ENCODE assay signal across 16 mouse cellular contexts in genomic region chr13:100871445-100872171, GRCm38 (mm10). TPM values are rescaled to one million over a fixed set of nuclear protein-coding genes. Genes with fewer than 3 reads are reported as not detected.
DNase-seq lines count a peak whose midpoint lies in the region; ATAC-seq and TF ChIP-seq lines count a peak whose summit lies in the region.
"Had no signal": no experiment of that assay in that cellular context is flagged by ENCODE, and none has a peak within 500 bp of the region (broad histone marks: within the 10 kb centered on the region; RNA-seq: fewer than 3 reads in every experiment).

No protein-coding gene starts in this region.

- TF ChIP-seq CTCF in olfactory bulb, adult 2 months (IDR thresholded peaks at IDR 0.05; ENCODE audit: insufficient read depth, low read depth, low read length): no peak

- peak; percentile 59 for ATAC-seq in midbrain, embryonic 13.5 days
- no peak for ATAC-seq in midbrain, embryonic 11.5 days (ENCODE audit: low FRiP score)
- peak; percentile 68 for ATAC-seq in forebrain, embryonic 13.5 days
- ATAC-seq in hindbrain, embryonic 14.5 days (ENCODE audit: low FRiP score): no peak
- no peak for ATAC-seq in kidney, embryonic 14.5 days (ENCODE audit: low FRiP score, low TSS enrichment)
- ATAC-seq: activated CD4-positive, CD25-positive, alpha-beta regulatory T cell, adult 4 months had no signal

- H3K4me3 ChIP-seq in midbrain, embryonic 13.5 days (replicated peaks): no peak overlapping the region
- H3K4me3 ChIP-seq in midbrain, embryonic 11.5 days (ENCODE audit: low read depth, low read length): no peak overlapping the region
- no peak overlapping the region for H3K4me3 ChIP-seq in forebrain, embryonic 13.5 days
- no peak overlapping the region for H3K4me3 ChIP-seq in hindbrain, embryonic 14.5 days (replicated peaks; ENCODE audit: low read length)
- no peak overlapping the region for H3K4me3 ChIP-seq in olfactory bulb, adult 2 months (ENCODE audit: insufficient read depth, low read depth, low read length)
- H3K4me3 ChIP-seq in kidney, embryonic 14.5 days (ENCODE audit: low read length): no peak overlapping the region
- H3K4me3 ChIP-seq: limb, embryonic 15.5 days; stomach, embryonic 15.5 days had no signal

- H3K36me3 ChIP-seq in midbrain, embryonic 13.5 days: no peaks in the 10 kb centered on the region
- no peaks in the 10 kb centered on the region for H3K36me3 ChIP-seq in midbrain, embryonic 11.5 days (ENCODE audit: control insufficient read depth, insufficient read depth, low read length)
- no peaks in the 10 kb centered on the region for H3K36me3 ChIP-seq in forebrain, embryonic 13.5 days (ENCODE audit: poor library complexity, severe bottlenecking)
- H3K36me3 ChIP-seq in hindbrain, embryonic 14.5 days (replicated peaks; ENCODE audit: control insufficient read depth, insufficient read depth): no peaks in the 10 kb centered on the region
- no peaks in the 10 kb centered on the region for H3K36me3 ChIP-seq in kidney, embryonic 14.5 days (ENCODE audit: control insufficient read depth, insufficient read depth, low read length)
- H3K36me3 ChIP-seq: limb, embryonic 15.5 days; stomach, embryonic 15.5 days had no signal

- TF ChIP-seq POLR2A in olfactory bulb, adult 2 months (IDR thresholded peaks at IDR 0.05; ENCODE audit: insufficient read depth, low read depth, low read length): no peak

- no peak for DNase-seq in midbrain, embryonic 11.5 days (ENCODE audit: low spot score, missing footprints)
- DNase-seq in hindbrain, embryonic 14.5 days (ENCODE audit: low spot score): peak; percentile 51
- DNase-seq in cerebellum, postnatal 36 days: no peak
- no peak for DNase-seq in heart, adult 8-10 months (ENCODE audit: low spot score)
- DNase-seq: adrenal gland, postnatal 36 days; gastrocnemius, postnatal 14 days; lung, adult 2 months; thymus, postnatal 4 days had no signal

- no peaks in the 10 kb centered on the region for H3K27me3 ChIP-seq in midbrain, embryonic 13.5 days
- no peaks in the 10 kb centered on the region for H3K27me3 ChIP-seq in midbrain, embryonic 11.5 days (ENCODE audit: control insufficient read depth, insufficient read depth, low read length)
- no peaks in the 10 kb centered on the region for H3K27me3 ChIP-seq in forebrain, embryonic 13.5 days
- H3K27me3 ChIP-seq in hindbrain, embryonic 14.5 days (ENCODE audit: control insufficient read depth, insufficient read depth, low read length): no peaks in the 10 kb centered on the region
- no peaks in the 10 kb centered on the region for H3K27me3 ChIP-seq in kidney, embryonic 14.5 days (ENCODE audit: control insufficient read depth, insufficient read depth, low read length)
- H3K27me3 ChIP-seq: limb, embryonic 15.5 days; stomach, embryonic 15.5 days had no signal

- peak overlapping the region; percentile 51; the same call in 1 of the 2 replicates for H3K27ac ChIP-seq in midbrain, embryonic 13.5 days
- H3K27ac ChIP-seq in midbrain, embryonic 11.5 days (ENCODE audit: low read depth, low read length): no peak overlapping the region
- peak overlapping the region; percentile 4 for H3K27ac ChIP-seq in forebrain, embryonic 13.5 days
- H3K27ac ChIP-seq in hindbrain, embryonic 14.5 days: peak overlapping the region; percentile 28
- peak overlapping the region; percentile 2; the same call in 1 of the 2 replicates for H3K27ac ChIP-seq in olfactory bulb, adult 2 months (ENCODE audit: insufficient read depth, low read depth, low read length)
- H3K27ac ChIP-seq in kidney, embryonic 14.5 days (ENCODE audit: low read depth, low read length): no peak overlapping the region
- H3K27ac ChIP-seq: kidney, postnatal 0 days; limb, embryonic 15.5 days; stomach, embryonic 15.5 days had no signal

- 43% methylated on average over 11 of the region's 11 CpGs for WGBS in midbrain, embryonic 13.5 days
- WGBS in midbrain, embryonic 11.5 days: 78% methylated on average over 11 of the region's 11 CpGs
- WGBS in forebrain, embryonic 13.5 days: 18% methylated on average over 11 of the region's 11 CpGs
- WGBS in hindbrain, embryonic 14.5 days: 27% methylated on average over 11 of the region's 11 CpGs
- WGBS in olfactory bulb, adult 2 months: 18% methylated on average over 11 of the region's 11 CpGs
- 62% methylated on average over 11 of the region's 11 CpGs for WGBS in kidney, embryonic 14.5 days

- H3K9me3 ChIP-seq in midbrain, embryonic 13.5 days: no peaks in the 10 kb centered on the region
- H3K9me3 ChIP-seq in midbrain, embryonic 11.5 days (ENCODE audit: control insufficient read depth, low read length): no peaks in the 10 kb centered on the region
- no peaks in the 10 kb centered on the region for H3K9me3 ChIP-seq in forebrain, embryonic 13.5 days (replicated peaks)
- H3K9me3 ChIP-seq in hindbrain, embryonic 14.5 days (ENCODE audit: control insufficient read depth, low read length): no peaks in the 10 kb centered on the region
- H3K9me3 ChIP-seq in kidney, embryonic 14.5 days (ENCODE audit: control insufficient read depth, low read length): no peaks in the 10 kb centered on the region
- H3K9me3 ChIP-seq: limb, embryonic 15.5 days; stomach, embryonic 15.5 days had no signal

- no peak overlapping the region for H3K9ac ChIP-seq in midbrain, embryonic 13.5 days (replicated peaks)
- H3K9ac ChIP-seq in midbrain, embryonic 11.5 days (ENCODE audit: low read length): no peak overlapping the region
- H3K9ac ChIP-seq in forebrain, embryonic 13.5 days: no peak overlapping the region
- H3K9ac ChIP-seq in hindbrain, embryonic 14.5 days: 0 out of 2 replicates have a peak overlapping the region, but pooled peaks have one; percentile 19
- H3K9ac ChIP-seq in kidney, embryonic 14.5 days (ENCODE audit: low read depth, low read length): no peak overlapping the region
- H3K9ac ChIP-seq: limb, embryonic 15.5 days; stomach, embryonic 15.5 days had no signal

- no peak overlapping the region for H3K4me2 ChIP-seq in midbrain, embryonic 13.5 days (replicated peaks)
- H3K4me2 ChIP-seq in midbrain, embryonic 11.5 days: no peak overlapping the region
- H3K4me2 ChIP-seq in forebrain, embryonic 13.5 days: no peak overlapping the region
- H3K4me2 ChIP-seq in hindbrain, embryonic 14.5 days (replicated peaks): no peak overlapping the region
- no peak overlapping the region for H3K4me2 ChIP-seq in kidney, embryonic 14.5 days (replicated peaks; ENCODE audit: low read depth, low read length)
- H3K4me2 ChIP-seq: limb, embryonic 15.5 days; stomach, embryonic 15.5 days had no signal

- peaks cover 13% of the 10 kb centered on the region for H3K4me1 ChIP-seq in midbrain, embryonic 13.5 days (replicated peaks)
- H3K4me1 ChIP-seq in midbrain, embryonic 11.5 days (ENCODE audit: control insufficient read depth, insufficient read depth, low read length): no peaks in the 10 kb centered on the region
- peaks cover 39% of the 10 kb centered on the region for H3K4me1 ChIP-seq in forebrain, embryonic 13.5 days
- peaks cover 21% of the 10 kb centered on the region for H3K4me1 ChIP-seq in hindbrain, embryonic 14.5 days (replicated peaks; ENCODE audit: control insufficient read depth, insufficient read depth, low read length)
- no peaks in the 10 kb centered on the region for H3K4me1 ChIP-seq in olfactory bulb, adult 2 months (ENCODE audit: control insufficient read depth, insufficient read depth, low read length)
- H3K4me1 ChIP-seq in kidney, embryonic 14.5 days (ENCODE audit: control insufficient read depth, insufficient read depth, low read length): peaks cover 6% of the 10 kb centered on the region; the same call in 1 of the 2 replicates
- H3K4me1 ChIP-seq: limb, embryonic 15.5 days; stomach, embryonic 15.5 days had no signal

RNA-seq across cellular contexts. Expression of gene Slc30a5, which starts 38.4 kb away (rescaled TPM):
- 30.3 and 32.5 TPM in 2 replicates for polyA plus RNA-seq in midbrain, embryonic 13.5 days (2015; fragmentation: Nextera tagmentation; extraction: Ambion mirVana)
- 45.7 and 46.2 TPM in 2 replicates for polyA plus RNA-seq in midbrain, embryonic 11.5 days (2014; fragmentation: Nextera tagmentation; extraction: Ambion mirVana)
- polyA plus RNA-seq in forebrain, embryonic 13.5 days (2015; fragmentation: Nextera tagmentation; extraction: Ambion mirVana): 32.3 and 34.0 TPM in 2 replicates
- polyA plus RNA-seq in hindbrain, embryonic 14.5 days (2014; fragmentation: Nextera tagmentation; extraction: Ambion mirVana): 41.8 and 44.5 TPM in 2 replicates
- polyA plus RNA-seq in olfactory bulb, adult 2 months (2012; ENCODE audit: insufficient read depth, insufficient read length, low replicate concordance, missing spikeins): not detected in 2 replicates
- polyA plus RNA-seq in kidney, embryonic 14.5 days (2014; fragmentation: Nextera tagmentation; extraction: Ambion mirVana): 33.9 and 65.9 TPM in 2 replicates
- 10 to 100 TPM; 16.2 to 20.6 (median 19.2) TPM for total RNA-seq in heart, adult 8-10 months (2022)

Comparison
In these comparisons a context has a peak if more than half of its experiments do, and no peak if none do; other contexts are left out.
1. ATAC-seq: peak in midbrain, embryonic 13.5 days (single experiment) and forebrain, embryonic 13.5 days (single experiment); none in midbrain, embryonic 11.5 days (single experiment), hindbrain, embryonic 14.5 days (single experiment) and kidney, embryonic 14.5 days (single experiment).
2. H3K27ac ChIP-seq: peak in midbrain, embryonic 13.5 days (single experiment), forebrain, embryonic 13.5 days (single experiment), hindbrain, embryonic 14.5 days (single experiment) and olfactory bulb, adult 2 months (single experiment); none in midbrain, embryonic 11.5 days (single experiment) and kidney, embryonic 14.5 days (single experiment).